Mouse (Mus musculus) bone marrow, adult 2 months (tissue): ENCODE measurements around the gene Lbhd2.

Source experiments
- CTCF ChIP-seq: fragments of 200-500 bp; IDR thresholded peaks from 2 replicates; pipeline ENCODE4 v1.5.1; 2011; ENCODE audit warnings: low read length, control low read depth; ENCODE audit not compliant: control insufficient read depth, insufficient read depth
- POLR2A ChIP-seq: fragments of 200-500 bp; IDR thresholded peaks from 2 replicates; pipeline ENCODE4 v1.6.1; 2011; ENCODE audit warnings: low read depth, mild to moderate bottlenecking, control low read depth, low read length, borderline replicate concordance; ENCODE audit not compliant: control insufficient read depth

DNA sequence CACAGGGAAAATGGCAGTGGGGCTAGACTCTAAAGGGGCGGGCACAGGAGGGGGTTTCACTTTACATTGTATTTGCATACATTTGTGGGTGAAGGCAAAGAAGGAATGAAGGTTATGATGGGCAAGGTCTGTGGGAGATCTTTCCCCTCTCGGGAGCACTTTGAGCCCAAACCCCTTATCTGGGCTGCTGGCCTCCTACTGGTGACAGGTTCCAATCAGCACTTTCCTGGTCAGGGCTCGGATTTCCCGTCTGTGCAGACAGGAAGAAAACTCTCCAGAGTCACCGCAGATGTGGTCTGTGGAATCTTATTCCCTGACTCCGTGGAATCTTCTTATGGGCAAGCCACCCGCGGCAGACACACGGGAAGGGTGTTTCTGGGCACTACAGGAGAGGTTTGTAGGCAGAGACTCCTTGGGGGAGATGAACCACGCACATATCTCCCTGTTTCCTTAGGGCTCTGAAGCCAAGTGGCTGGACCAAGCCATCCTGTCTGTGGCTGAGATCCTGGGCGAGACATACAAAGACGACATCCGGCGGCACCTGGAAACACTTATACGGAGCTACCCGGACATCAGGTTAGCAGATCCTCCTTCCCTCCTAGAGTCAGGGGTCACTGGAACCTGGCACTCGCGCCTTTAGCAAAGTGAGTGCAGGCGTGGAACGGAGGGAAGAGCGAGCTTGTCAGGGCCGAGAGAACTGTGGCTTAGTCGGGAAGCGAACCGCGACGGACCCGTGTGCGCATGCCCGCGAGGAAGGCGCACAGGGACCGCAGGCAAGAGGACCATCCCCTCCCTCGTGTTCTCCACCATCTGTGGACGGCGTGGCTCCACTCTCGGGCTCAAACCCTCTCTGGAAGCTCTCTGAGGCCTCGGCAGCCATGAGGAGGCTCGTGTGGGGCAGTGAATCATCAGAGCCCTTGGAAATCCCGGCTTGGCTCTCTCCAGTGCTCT lies 22.6 kb downstream of the Lbhd2 start:
- TF ChIP-seq POLR2A (peak; percentile 59; the same call in 1 of the 2 replicates), CTCF (0 out of 2 replicates have a peak, but pooled peaks have one; percentile 2)
